Mouse (Mus musculus): ENCODE data around the gene Armh1. TPM values are rescaled to one million over a fixed set of nuclear protein-coding genes. Genes with fewer than 3 reads are reported as not detected.

The Armh1 gene
- polyA plus RNA-seq, 1 experiment from 2014 or later = 3.1 TPM

DNA sequence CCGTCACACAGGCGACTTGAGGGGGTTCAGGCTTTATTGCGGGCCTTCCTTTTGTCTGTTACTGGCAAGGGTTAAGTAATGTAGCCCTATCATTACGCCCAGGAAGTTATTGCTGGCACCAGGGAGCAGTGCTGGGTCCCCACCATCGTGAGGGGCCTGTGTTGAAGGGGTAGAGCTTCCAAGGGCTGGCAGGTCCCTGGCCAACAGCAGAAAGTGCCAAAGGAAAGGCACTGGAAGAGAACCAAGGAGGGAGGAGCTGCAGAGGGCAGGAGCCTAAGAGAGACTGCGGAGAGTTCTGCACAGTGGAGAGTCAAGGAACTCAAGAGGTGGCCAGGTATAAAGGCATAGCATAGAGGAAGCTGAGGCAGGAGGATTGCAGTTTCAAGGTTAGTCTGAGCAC, 2.7 kb upstream of the Armh1 start:
- Histone ChIP-seq H3K36me3 (ENCODE audit: control insufficient read depth, insufficient read depth, low read length) (no peaks in the 10 kb centered on the region), H3K4me1 (ENCODE audit: control insufficient read depth, insufficient read depth, low read length) (peaks cover 12% of the 10 kb centered on the region; the same call in 1 of the 2 replicates), H3K27me3 (ENCODE audit: control insufficient read depth, insufficient read depth, low read depth, low read length) (no peaks in the 10 kb centered on the region), H3K4me3 (ENCODE audit: low read depth, low read length) (no peak overlapping the region), H3K27ac (ENCODE audit: low read length) (no peak overlapping the region), H3K4me2 (ENCODE audit: low read length) (no peak overlapping the region), H3K9me3 (replicated peaks; ENCODE audit: control insufficient read depth, low read length, poor library complexity, severe bottlenecking) (no peaks in the 10 kb centered on the region), H3K9ac (ENCODE audit: low read depth, low read length) (no peak overlapping the region)
- no peak for ATAC-seq
- 31% methylated on average over 6 of the region's 6 CpGs for WGBS

- 70% methylated on average over 5 of the region's 5 CpGs for WGBS
- Histone ChIP-seq H3K9ac (ENCODE audit: low read depth, low read length) (no peak overlapping the region), H3K4me1 (ENCODE audit: control insufficient read depth, insufficient read depth, low read length) (peaks cover 12% of the 10 kb centered on the region; the same call in 1 of the 2 replicates), H3K4me3 (ENCODE audit: low read depth, low read length) (no peak overlapping the region), H3K27me3 (ENCODE audit: control insufficient read depth, insufficient read depth, low read depth, low read length) (no peaks in the 10 kb centered on the region), H3K27ac (ENCODE audit: low read length) (no peak overlapping the region), H3K36me3 (ENCODE audit: control insufficient read depth, insufficient read depth, low read length) (no peaks in the 10 kb centered on the region), H3K4me2 (ENCODE audit: low read length) (no peak overlapping the region), H3K9me3 (replicated peaks; ENCODE audit: control insufficient read depth, low read length, poor library complexity, severe bottlenecking) (no peaks in the 10 kb centered on the region)
- ATAC-seq = no peak
Measured at GRCm38 (mm10) chr4:117254017-117254627, 2.2 kb upstream of the Armh1 start.

DNA sequence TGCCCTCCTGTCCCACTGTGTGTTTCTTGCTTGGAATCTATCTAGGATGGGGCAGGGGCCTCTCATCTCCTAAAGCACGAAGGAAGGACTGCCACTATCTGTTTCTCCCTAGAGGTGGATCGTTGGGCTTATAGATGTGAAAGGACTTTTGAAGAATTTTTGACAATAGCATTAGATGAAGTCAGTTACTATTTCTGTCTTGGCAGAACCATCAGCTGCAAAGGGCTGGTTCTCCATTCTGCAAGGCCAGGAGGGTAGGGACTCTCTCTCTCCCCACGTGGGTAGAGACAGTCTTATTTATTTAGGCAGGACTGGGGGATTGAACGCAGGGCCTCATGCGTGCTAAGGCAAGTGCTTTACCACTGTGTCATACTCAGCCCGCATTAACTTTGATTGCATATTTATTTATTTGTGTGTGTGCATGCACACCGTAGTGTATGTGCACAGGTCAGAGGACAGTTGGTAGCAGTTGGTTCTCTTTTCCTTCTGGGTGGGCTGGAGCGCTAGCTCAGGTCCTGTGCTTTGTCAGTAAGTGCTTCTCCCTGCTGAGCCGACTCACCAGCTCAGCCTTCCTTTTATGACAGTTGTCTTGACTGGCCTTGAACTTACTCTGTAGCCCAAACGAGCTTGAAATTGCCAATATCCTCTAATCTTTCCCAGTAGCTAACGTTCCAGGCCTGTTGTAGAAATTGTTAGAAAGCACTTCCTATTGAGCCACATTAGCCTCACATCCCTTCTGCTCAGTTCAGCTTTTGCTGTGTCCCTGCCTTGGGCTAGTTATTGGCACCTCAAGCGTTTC, 1.5 kb upstream of the Armh1 start:
- Histone ChIP-seq H3K4me2 (ENCODE audit: low read length) (no peak overlapping the region), H3K9me3 (replicated peaks; ENCODE audit: control insufficient read depth, low read length, poor library complexity, severe bottlenecking) (no peaks in the 10 kb centered on the region), H3K4me3 (ENCODE audit: low read depth, low read length) (no peak overlapping the region), H3K36me3 (ENCODE audit: control insufficient read depth, insufficient read depth, low read length) (no peaks in the 10 kb centered on the region), H3K9ac (ENCODE audit: low read depth, low read length) (no peak overlapping the region), H3K27me3 (ENCODE audit: control insufficient read depth, insufficient read depth, low read depth, low read length) (no peaks in the 10 kb centered on the region), H3K4me1 (ENCODE audit: control insufficient read depth, insufficient read depth, low read length) (peaks cover 12% of the 10 kb centered on the region; the same call in 1 of the 2 replicates), H3K27ac (ENCODE audit: low read length) (no peak overlapping the region)
- 61% methylated on average over 12 of the region's 12 CpGs for WGBS
- no peak for ATAC-seq

- Histone ChIP-seq H3K9me3 (replicated peaks; ENCODE audit: control insufficient read depth, low read length, poor library complexity, severe bottlenecking) (no peaks in the 10 kb centered on the region), H3K27me3 (ENCODE audit: control insufficient read depth, insufficient read depth, low read depth, low read length) (no peaks in the 10 kb centered on the region), H3K4me2 (ENCODE audit: low read length) (peak overlapping the region; percentile 79), H3K27ac (ENCODE audit: low read length) (no peak overlapping the region), H3K36me3 (ENCODE audit: control insufficient read depth, insufficient read depth, low read length) (no peaks in the 10 kb centered on the region), H3K4me1 (ENCODE audit: control insufficient read depth, insufficient read depth, low read length) (peaks cover 12% of the 10 kb centered on the region; the same call in 1 of the 2 replicates), H3K4me3 (ENCODE audit: low read depth, low read length) (peak overlapping the region; percentile 66), H3K9ac (ENCODE audit: low read depth, low read length) (no peak overlapping the region; the same call in 1 of the 2 replicates)
- 79% methylated on average over 5 of the region's 5 CpGs for WGBS
- no peak for ATAC-seq
Measured at GRCm38 (mm10) chr4:117252755-117253154, 830 bp upstream of the Armh1 start.

GRCm38 (mm10) chr4:117252351-117252750, 426 bp upstream of the Armh1 start:
- Histone ChIP-seq H3K4me3 (ENCODE audit: low read depth, low read length) (peak overlapping the region; percentile 66), H3K9me3 (replicated peaks; ENCODE audit: control insufficient read depth, low read length, poor library complexity, severe bottlenecking) (no peaks in the 10 kb centered on the region), H3K4me2 (ENCODE audit: low read length) (peak overlapping the region; percentile 79), H3K27me3 (ENCODE audit: control insufficient read depth, insufficient read depth, low read depth, low read length) (no peaks in the 10 kb centered on the region), H3K4me1 (ENCODE audit: control insufficient read depth, insufficient read depth, low read length) (peaks cover 12% of the 10 kb centered on the region; the same call in 1 of the 2 replicates), H3K36me3 (ENCODE audit: control insufficient read depth, insufficient read depth, low read length) (no peaks in the 10 kb centered on the region), H3K9ac (ENCODE audit: low read depth, low read length) (peak overlapping the region; percentile 78), H3K27ac (ENCODE audit: low read length) (peak overlapping the region; percentile 73; the same call in 1 of the 2 replicates)
- ATAC-seq = peak; percentile 38
- WGBS = 25% methylated on average over 5 of the region's 5 CpGs

- H3K36me3 ChIP-seq (ENCODE audit: control insufficient read depth, insufficient read depth, low read length) = no peaks in the 10 kb centered on the region
- no peak overlapping the region for H3K27ac ChIP-seq (ENCODE audit: low read length)
- H3K4me1 ChIP-seq (ENCODE audit: control insufficient read depth, insufficient read depth, low read length) = peaks cover 12% of the 10 kb centered on the region; the same call in 1 of the 2 replicates
- H3K4me2 ChIP-seq (ENCODE audit: low read length) = peak overlapping the region; percentile 79; the same call in 1 of the 2 replicates
- H3K9me3 ChIP-seq (replicated peaks; ENCODE audit: control insufficient read depth, low read length, poor library complexity, severe bottlenecking) = no peaks in the 10 kb centered on the region
- no peak for ATAC-seq
- no peak overlapping the region for H3K9ac ChIP-seq (ENCODE audit: low read depth, low read length)
- no peaks in the 10 kb centered on the region for H3K27me3 ChIP-seq (ENCODE audit: control insufficient read depth, insufficient read depth, low read depth, low read length)
- 78% methylated on average over 1 of the region's 1 CpGs for WGBS
- H3K4me3 ChIP-seq (ENCODE audit: low read depth, low read length) = no peak overlapping the region; the same call in 1 of the 2 replicates
Measured at GRCm38 (mm10) chr4:117250982-117251381, 943 bp downstream of the Armh1 start.

- Histone ChIP-seq H3K27ac (ENCODE audit: low read length) (no peak overlapping the region), H3K9me3 (replicated peaks; ENCODE audit: control insufficient read depth, low read length, poor library complexity, severe bottlenecking) (no peaks in the 10 kb centered on the region), H3K4me3 (ENCODE audit: low read depth, low read length) (no peak overlapping the region), H3K4me1 (ENCODE audit: control insufficient read depth, insufficient read depth, low read length) (no peaks in the 10 kb centered on the region), H3K36me3 (ENCODE audit: control insufficient read depth, insufficient read depth, low read length) (no peaks in the 10 kb centered on the region), H3K9ac (ENCODE audit: low read depth, low read length) (no peak overlapping the region), H3K27me3 (ENCODE audit: control insufficient read depth, insufficient read depth, low read depth, low read length) (no peaks in the 10 kb centered on the region), H3K4me2 (ENCODE audit: low read length) (no peak overlapping the region)
- no peak for ATAC-seq
- 68% methylated on average over 6 of the region's 6 CpGs for WGBS
Measured at GRCm38 (mm10) chr4:117240867-117241266, 11.1 kb downstream of the Armh1 start.

GRCm38 (mm10) chr4:117239153-117239552, 12.8 kb downstream of the Armh1 start:
- Histone ChIP-seq H3K36me3 (ENCODE audit: control insufficient read depth, insufficient read depth, low read length) (no peaks in the 10 kb centered on the region), H3K9me3 (replicated peaks; ENCODE audit: control insufficient read depth, low read length, poor library complexity, severe bottlenecking) (no peaks in the 10 kb centered on the region), H3K4me2 (ENCODE audit: low read length) (no peak overlapping the region), H3K4me3 (ENCODE audit: low read depth, low read length) (no peak overlapping the region), H3K27me3 (ENCODE audit: control insufficient read depth, insufficient read depth, low read depth, low read length) (no peaks in the 10 kb centered on the region), H3K27ac (ENCODE audit: low read length) (no peak overlapping the region), H3K9ac (ENCODE audit: low read depth, low read length) (no peak overlapping the region), H3K4me1 (ENCODE audit: control insufficient read depth, insufficient read depth, low read length) (no peaks in the 10 kb centered on the region)
- ATAC-seq = no peak
- 56% methylated on average over 2 of the region's 2 CpGs for WGBS

GRCm38 (mm10) chr4:117235822-117236221, 16.1 kb downstream of the Armh1 start:
- H3K9ac ChIP-seq (ENCODE audit: low read depth, low read length) = no peak overlapping the region
- 64% methylated on average over 4 of the region's 4 CpGs for WGBS
- H3K36me3 ChIP-seq (ENCODE audit: control insufficient read depth, insufficient read depth, low read length) = no peaks in the 10 kb centered on the region
- no peaks in the 10 kb centered on the region for H3K4me1 ChIP-seq (ENCODE audit: control insufficient read depth, insufficient read depth, low read length)
- no peak overlapping the region for H3K4me3 ChIP-seq (ENCODE audit: low read depth, low read length)
- ATAC-seq = no peak
- H3K27ac ChIP-seq (ENCODE audit: low read length) = no peak overlapping the region
- H3K27me3 ChIP-seq (ENCODE audit: control insufficient read depth, insufficient read depth, low read depth, low read length) = no peaks in the 10 kb centered on the region
- no peaks in the 10 kb centered on the region for H3K9me3 ChIP-seq (replicated peaks; ENCODE audit: control insufficient read depth, low read length, poor library complexity, severe bottlenecking)
- no peak overlapping the region for H3K4me2 ChIP-seq (ENCODE audit: low read length)

All from midbrain, embryonic 16.5 days (tissue).